Mouse (Mus musculus): Measurements from ENCODE around the gene Opn3. TPM values are rescaled to one million over a fixed set of nuclear protein-coding genes. Genes with fewer than 3 reads are reported as not detected.

Opn3 gene
- polyA plus RNA-seq, 1 experiment from 2014 or later, result 10.5 TPM

DNA sequence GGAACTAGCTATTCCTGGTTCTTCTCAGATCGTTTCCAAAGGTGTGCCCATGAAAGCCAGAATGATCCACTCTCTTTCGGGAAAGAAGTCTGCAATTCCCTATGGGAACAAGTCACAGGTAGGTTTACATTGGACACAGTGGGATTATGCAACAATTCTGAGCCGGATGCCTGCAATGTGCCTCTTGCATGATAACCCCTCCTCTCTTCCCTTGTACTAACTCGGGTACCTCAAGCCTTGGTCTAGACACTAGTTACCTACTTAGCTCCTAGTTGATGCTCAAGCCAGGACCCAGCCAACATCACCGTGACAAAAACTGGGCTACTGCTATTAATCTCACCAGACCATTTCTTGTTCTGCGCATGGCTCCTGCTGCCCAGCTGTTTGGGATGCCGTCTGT lies 53.5 kb downstream of the Opn3 start:
- H3K9ac ChIP-seq (ENCODE audit: low read depth, low read length), result no peak overlapping the region
- H3K9me3 ChIP-seq (replicated peaks; ENCODE audit: low read length), result no peaks in the 10 kb centered on the region
- H3K27ac ChIP-seq, result no peak overlapping the region
- no peaks in the 10 kb centered on the region for H3K4me1 ChIP-seq (replicated peaks; ENCODE audit: insufficient read depth, low read length)
- H3K36me3 ChIP-seq (ENCODE audit: insufficient read depth, low read length), result no peaks in the 10 kb centered on the region
- H3K27me3 ChIP-seq (ENCODE audit: insufficient read depth, low read length), result no peaks in the 10 kb centered on the region
- TF ChIP-seq CTCF (IDR thresholded peaks at IDR 0.05; ENCODE audit: low read depth), result no peak
- no peak for DNase-seq (ENCODE audit: low spot score)
- no peak overlapping the region for H3K4me2 ChIP-seq (ENCODE audit: low read length)
- 85% methylated on average over 7 of the region's 7 CpGs for WGBS
- ATAC-seq (replicated peaks; ENCODE audit: low FRiP score, low read depth), result no peak
- H3K4me3 ChIP-seq (replicated peaks; ENCODE audit: low read depth, low read length), result no peak overlapping the region

- Histone ChIP-seq H3K4me2 (ENCODE audit: low read length) (no peak overlapping the region), H3K27ac (no peak overlapping the region), H3K4me1 (replicated peaks; ENCODE audit: insufficient read depth, low read length) (no peaks in the 10 kb centered on the region), H3K9ac (ENCODE audit: low read depth, low read length) (no peak overlapping the region), H3K27me3 (ENCODE audit: insufficient read depth, low read length) (no peaks in the 10 kb centered on the region), H3K9me3 (replicated peaks; ENCODE audit: low read length) (no peaks in the 10 kb centered on the region), H3K36me3 (ENCODE audit: insufficient read depth, low read length) (no peaks in the 10 kb centered on the region), H3K4me3 (replicated peaks; ENCODE audit: low read depth, low read length) (no peak overlapping the region)
- DNase-seq (ENCODE audit: low spot score) (no peak), ATAC-seq (replicated peaks; ENCODE audit: low FRiP score, low read depth) (no peak)
- WGBS, result 78% methylated on average over 7 of the region's 7 CpGs
- no peak for TF ChIP-seq CTCF (IDR thresholded peaks at IDR 0.05; ENCODE audit: low read depth)
These were observed 54.9 kb downstream of the Opn3 start for GRCm38 (mm10) chr1:175637677-175638076.

- DNase-seq (ENCODE audit: low spot score), result no peak
- ATAC-seq (replicated peaks; ENCODE audit: low FRiP score, low read depth), result no peak
- no peak overlapping the region for H3K4me2 ChIP-seq (ENCODE audit: low read length)
- no peaks in the 10 kb centered on the region for H3K36me3 ChIP-seq (ENCODE audit: insufficient read depth, low read length)
- H3K9me3 ChIP-seq (replicated peaks; ENCODE audit: low read length), result no peaks in the 10 kb centered on the region
- no peak overlapping the region for H3K9ac ChIP-seq (ENCODE audit: low read depth, low read length)
- H3K27me3 ChIP-seq (ENCODE audit: insufficient read depth, low read length), result no peaks in the 10 kb centered on the region
- no peak for TF ChIP-seq CTCF (IDR thresholded peaks at IDR 0.05; ENCODE audit: low read depth)
- H3K27ac ChIP-seq, result no peak overlapping the region
- H3K4me3 ChIP-seq (replicated peaks; ENCODE audit: low read depth, low read length), result no peak overlapping the region
- 95% methylated on average over 14 of the region's 14 CpGs for whole genome bisulfite sequencing
- no peaks in the 10 kb centered on the region for H3K4me1 ChIP-seq (replicated peaks; ENCODE audit: insufficient read depth, low read length)
These were observed 60.1 kb downstream of the Opn3 start for GRCm38 (mm10) chr1:175632470-175632869.

- DNase-seq (ENCODE audit: low spot score) (no peak), ATAC-seq (replicated peaks; ENCODE audit: low FRiP score, low read depth) (no peak)
- no peak overlapping the region for H3K4me3 ChIP-seq (replicated peaks; ENCODE audit: low read depth, low read length)
- no peak overlapping the region for H3K4me2 ChIP-seq (ENCODE audit: low read length)
- no peaks in the 10 kb centered on the region for H3K36me3 ChIP-seq (ENCODE audit: insufficient read depth, low read length)
- H3K27me3 ChIP-seq (ENCODE audit: insufficient read depth, low read length), result no peaks in the 10 kb centered on the region
- no peaks in the 10 kb centered on the region for H3K4me1 ChIP-seq (replicated peaks; ENCODE audit: insufficient read depth, low read length)
- H3K27ac ChIP-seq, result no peak overlapping the region
- TF ChIP-seq CTCF (IDR thresholded peaks at IDR 0.05; ENCODE audit: low read depth), result no peak
- no peaks in the 10 kb centered on the region for H3K9me3 ChIP-seq (replicated peaks; ENCODE audit: low read length)
- WGBS, result 71% methylated on average over 10 of the region's 10 CpGs
- no peak overlapping the region for H3K9ac ChIP-seq (ENCODE audit: low read depth, low read length)
These were observed 60.8 kb downstream of the Opn3 start for GRCm38 (mm10) chr1:175631721-175632221.

DNA sequence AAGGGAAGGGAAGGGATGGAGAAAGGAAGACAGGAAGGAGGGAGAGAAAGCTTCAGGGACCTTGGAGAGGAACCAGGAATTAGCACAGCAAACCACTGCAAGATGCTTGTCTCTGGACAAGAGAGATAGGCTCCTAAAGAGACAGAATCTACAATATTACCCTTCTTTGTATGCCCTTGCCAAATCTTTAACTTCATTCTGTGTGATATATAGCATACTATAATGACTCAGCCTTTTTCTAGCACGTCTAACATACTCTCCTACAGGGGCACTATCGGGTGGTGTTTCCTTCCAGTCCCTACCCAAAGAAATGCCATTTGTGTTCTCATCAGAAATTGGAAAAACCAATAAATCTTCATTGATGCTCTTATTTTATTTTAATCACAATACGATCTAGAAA lies 61.5 kb downstream of the Opn3 start:
- no peak overlapping the region for H3K27ac ChIP-seq
- no peak overlapping the region for H3K4me3 ChIP-seq (replicated peaks; ENCODE audit: low read depth, low read length)
- no peaks in the 10 kb centered on the region for H3K27me3 ChIP-seq (ENCODE audit: insufficient read depth, low read length)
- H3K4me2 ChIP-seq (ENCODE audit: low read length), result no peak overlapping the region
- H3K4me1 ChIP-seq (replicated peaks; ENCODE audit: insufficient read depth, low read length), result no peaks in the 10 kb centered on the region
- H3K9me3 ChIP-seq (replicated peaks; ENCODE audit: low read length), result no peaks in the 10 kb centered on the region
- no peak for TF ChIP-seq CTCF (IDR thresholded peaks at IDR 0.05; ENCODE audit: low read depth)
- H3K9ac ChIP-seq (ENCODE audit: low read depth, low read length), result no peak overlapping the region
- 72% methylated on average over 3 of the region's 3 CpGs for WGBS
- ATAC-seq (replicated peaks; ENCODE audit: low FRiP score, low read depth) (no peak), DNase-seq (ENCODE audit: low spot score) (no peak)
- H3K36me3 ChIP-seq (ENCODE audit: insufficient read depth, low read length), result no peaks in the 10 kb centered on the region

DNA sequence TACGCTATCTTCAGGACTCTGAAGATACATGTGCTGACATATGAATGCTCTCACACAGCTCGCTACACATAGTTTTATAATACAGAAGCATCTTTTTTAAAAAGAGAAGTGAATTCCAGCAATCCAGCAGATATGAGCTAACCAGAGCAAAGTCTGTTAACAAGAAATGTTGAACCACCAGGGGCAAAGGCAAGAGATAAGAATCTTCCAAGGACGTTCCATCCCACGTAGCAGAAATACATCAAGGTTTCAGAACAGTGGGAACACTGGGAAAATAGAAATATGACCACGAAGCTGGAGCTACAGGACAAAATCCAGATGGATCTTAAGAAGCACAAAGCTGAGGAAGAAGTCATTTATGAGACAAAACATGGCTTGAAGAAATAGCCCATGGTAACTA lies 62.2 kb downstream of the Opn3 start:
- no peaks in the 10 kb centered on the region for H3K36me3 ChIP-seq (ENCODE audit: insufficient read depth, low read length)
- DNase-seq (ENCODE audit: low spot score), result no peak
- TF ChIP-seq CTCF (IDR thresholded peaks at IDR 0.05; ENCODE audit: low read depth), result no peak
- no peak for ATAC-seq (replicated peaks; ENCODE audit: low FRiP score, low read depth)
- H3K27ac ChIP-seq, result no peak overlapping the region
- no peaks in the 10 kb centered on the region for H3K9me3 ChIP-seq (replicated peaks; ENCODE audit: low read length)
- 72% methylated on average over 5 of the region's 5 CpGs for WGBS
- H3K4me1 ChIP-seq (replicated peaks; ENCODE audit: insufficient read depth, low read length), result no peaks in the 10 kb centered on the region
- H3K4me2 ChIP-seq (ENCODE audit: low read length), result no peak overlapping the region
- H3K9ac ChIP-seq (ENCODE audit: low read depth, low read length), result no peak overlapping the region
- no peak overlapping the region for H3K4me3 ChIP-seq (replicated peaks; ENCODE audit: low read depth, low read length)
- H3K27me3 ChIP-seq (ENCODE audit: insufficient read depth, low read length), result no peaks in the 10 kb centered on the region

DNA sequence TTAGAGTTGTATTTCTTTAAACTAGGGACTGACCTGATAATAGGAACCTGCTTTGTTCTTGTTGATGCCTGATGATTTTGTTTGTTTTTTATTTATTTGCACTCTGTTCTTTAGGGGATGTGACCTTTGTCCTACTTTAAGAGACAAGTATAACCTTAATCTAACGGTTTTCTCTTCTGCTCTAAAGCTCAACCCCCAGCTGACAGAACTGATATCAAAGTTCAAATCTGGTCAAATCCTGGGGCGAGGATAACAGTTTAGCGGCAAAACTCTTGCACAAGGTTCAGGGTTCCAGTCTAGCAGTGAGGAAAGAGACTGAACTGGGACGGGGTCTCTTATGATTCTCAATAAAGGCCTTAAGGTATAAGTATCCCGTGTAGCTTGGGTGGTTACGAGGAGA lies 63.3 kb downstream of the Opn3 start:
- Histone ChIP-seq H3K4me2 (ENCODE audit: low read length) (no peak overlapping the region), H3K4me1 (replicated peaks; ENCODE audit: insufficient read depth, low read length) (no peaks in the 10 kb centered on the region), H3K36me3 (ENCODE audit: insufficient read depth, low read length) (no peaks in the 10 kb centered on the region), H3K4me3 (replicated peaks; ENCODE audit: low read depth, low read length) (no peak overlapping the region), H3K27me3 (ENCODE audit: insufficient read depth, low read length) (no peaks in the 10 kb centered on the region), H3K9me3 (replicated peaks; ENCODE audit: low read length) (no peaks in the 10 kb centered on the region), H3K9ac (ENCODE audit: low read depth, low read length) (no peak overlapping the region), H3K27ac (no peak overlapping the region)
- no peak for DNase-seq (ENCODE audit: low spot score)
- no peak for ATAC-seq (replicated peaks; ENCODE audit: low FRiP score, low read depth)
- WGBS, result 85% methylated on average over 6 of the region's 6 CpGs
- no peak for TF ChIP-seq CTCF (IDR thresholded peaks at IDR 0.05; ENCODE audit: low read depth)
